Mouse (Mus musculus): ENCODE measurements around the gene Aff3. TPM values are rescaled to one million over a fixed set of nuclear protein-coding genes. Genes with fewer than 3 reads are reported as not detected.

Gene Aff3
- polyA plus RNA-seq, 1 experiment from 2014 or later: 12.7 TPM

GRCm38 (mm10) chr1:38454921-38455320, 209.8 kb downstream of the Aff3 start:
- no peaks in the 10 kb centered on the region for H3K36me3 ChIP-seq
- no peaks in the 10 kb centered on the region for H3K9me3 ChIP-seq
- no peaks in the 10 kb centered on the region for H3K27me3 ChIP-seq
- no peak overlapping the region for H3K4me3 ChIP-seq (replicated peaks)
- no peak overlapping the region for H3K9ac ChIP-seq (replicated peaks)
- H3K27ac ChIP-seq: no peak overlapping the region
- ATAC-seq: no peak
- peaks cover 21% of the 10 kb centered on the region for H3K4me1 ChIP-seq (replicated peaks)
- 88% methylated on average over 8 of the region's 8 CpGs for WGBS
- no peak overlapping the region for H3K4me2 ChIP-seq (replicated peaks)

GRCm38 (mm10) chr1:38451367-38451766, 213.4 kb downstream of the Aff3 start:
- Histone ChIP-seq H3K4me2 (replicated peaks) (no peak overlapping the region), H3K4me3 (replicated peaks) (no peak overlapping the region), H3K4me1 (replicated peaks) (peaks cover 29% of the 10 kb centered on the region), H3K36me3 (no peaks in the 10 kb centered on the region), H3K27ac (no peak overlapping the region), H3K27me3 (no peaks in the 10 kb centered on the region), H3K9me3 (no peaks in the 10 kb centered on the region), H3K9ac (replicated peaks) (no peak overlapping the region)
- ATAC-seq: no peak
- 93% methylated on average over 6 of the region's 6 CpGs for WGBS

GRCm38 (mm10) chr1:38450677-38451076, 214.1 kb downstream of the Aff3 start:
- Histone ChIP-seq H3K27me3 (no peaks in the 10 kb centered on the region), H3K4me2 (replicated peaks) (no peak overlapping the region)
- ATAC-seq: peak; percentile 82

GRCm38 (mm10) chr1:38449816-38450478, 214.8 kb downstream of the Aff3 start:
- H3K27ac ChIP-seq: peak overlapping the region; percentile 56
- H3K4me2 ChIP-seq (replicated peaks): no peak overlapping the region
- H3K36me3 ChIP-seq: no peaks in the 10 kb centered on the region
- no peaks in the 10 kb centered on the region for H3K9me3 ChIP-seq
- ATAC-seq: no peak
- H3K4me3 ChIP-seq (replicated peaks): no peak overlapping the region
- H3K9ac ChIP-seq (replicated peaks): no peak overlapping the region
- no peaks in the 10 kb centered on the region for H3K27me3 ChIP-seq
- 75% methylated on average over 7 of the region's 7 CpGs for WGBS
- peaks cover 38% of the 10 kb centered on the region for H3K4me1 ChIP-seq (replicated peaks)

More at GRCm38 (mm10) chr1:38450677-38451076, 214.1 kb downstream of the Aff3 start:
- Histone ChIP-seq H3K9ac (replicated peaks) (no peak overlapping the region), H3K27ac (peak overlapping the region; percentile 56), H3K4me1 (replicated peaks) (peaks cover 36% of the 10 kb centered on the region), H3K36me3 (no peaks in the 10 kb centered on the region), H3K9me3 (no peaks in the 10 kb centered on the region), H3K4me3 (replicated peaks) (no peak overlapping the region)
- WGBS: 72% methylated on average over 12 of the region's 12 CpGs

- no peaks in the 10 kb centered on the region for H3K9me3 ChIP-seq
- H3K27ac ChIP-seq: no peak overlapping the region
- no peak overlapping the region for H3K4me3 ChIP-seq (replicated peaks)
- H3K27me3 ChIP-seq: no peaks in the 10 kb centered on the region
- H3K4me2 ChIP-seq (replicated peaks): no peak overlapping the region
- peaks cover 38% of the 10 kb centered on the region for H3K4me1 ChIP-seq (replicated peaks)
- WGBS: 70% methylated on average over 3 of the region's 3 CpGs
- ATAC-seq: no peak
- no peaks in the 10 kb centered on the region for H3K36me3 ChIP-seq
- no peak overlapping the region for H3K9ac ChIP-seq (replicated peaks)
These were observed 215.9 kb downstream of the Aff3 start for GRCm38 (mm10) chr1:38448854-38449253.

GRCm38 (mm10) chr1:38447581-38447980, 217.2 kb downstream of the Aff3 start:
- 93% methylated on average over 2 of the region's 2 CpGs for WGBS
- Histone ChIP-seq H3K27ac (no peak overlapping the region), H3K9me3 (no peaks in the 10 kb centered on the region), H3K36me3 (no peaks in the 10 kb centered on the region), H3K9ac (replicated peaks) (no peak overlapping the region), H3K4me3 (replicated peaks) (no peak overlapping the region), H3K4me2 (replicated peaks) (no peak overlapping the region), H3K4me1 (replicated peaks) (peaks cover 50% of the 10 kb centered on the region), H3K27me3 (no peaks in the 10 kb centered on the region)
- ATAC-seq: no peak

GRCm38 (mm10) chr1:38446152-38446820, 218.5 kb downstream of the Aff3 start:
- H3K27me3 ChIP-seq: no peaks in the 10 kb centered on the region
- H3K36me3 ChIP-seq: no peaks in the 10 kb centered on the region
- no peak for ATAC-seq
- 68% methylated on average over 12 of the region's 12 CpGs for WGBS
- H3K4me1 ChIP-seq (replicated peaks): peaks cover 63% of the 10 kb centered on the region
- no peaks in the 10 kb centered on the region for H3K9me3 ChIP-seq
- no peak overlapping the region for H3K4me2 ChIP-seq (replicated peaks)
- no peak overlapping the region for H3K9ac ChIP-seq (replicated peaks)
- H3K27ac ChIP-seq: no peak overlapping the region
- no peak overlapping the region for H3K4me3 ChIP-seq (replicated peaks)

GRCm38 (mm10) chr1:38442887-38443286, 221.9 kb downstream of the Aff3 start:
- Histone ChIP-seq H3K9me3 (no peaks in the 10 kb centered on the region), H3K27me3 (no peaks in the 10 kb centered on the region), H3K36me3 (no peaks in the 10 kb centered on the region), H3K4me3 (replicated peaks) (no peak overlapping the region), H3K4me1 (replicated peaks) (peaks cover 75% of the 10 kb centered on the region), H3K4me2 (replicated peaks) (no peak overlapping the region), H3K27ac (no peak overlapping the region), H3K9ac (replicated peaks) (no peak overlapping the region)
- ATAC-seq: no peak
- 93% methylated on average over 3 of the region's 3 CpGs for WGBS

- Histone ChIP-seq H3K27me3 (no peaks in the 10 kb centered on the region), H3K9me3 (no peaks in the 10 kb centered on the region), H3K9ac (replicated peaks) (no peak overlapping the region), H3K4me1 (replicated peaks) (peaks cover 78% of the 10 kb centered on the region), H3K27ac (no peak overlapping the region), H3K36me3 (no peaks in the 10 kb centered on the region), H3K4me3 (replicated peaks) (no peak overlapping the region), H3K4me2 (replicated peaks) (no peak overlapping the region)
- 65% methylated on average over 9 of the region's 9 CpGs for WGBS
- ATAC-seq: no peak
These were observed 222.3 kb downstream of the Aff3 start for GRCm38 (mm10) chr1:38442479-38442878.

- WGBS: 61% methylated on average over 2 of the region's 2 CpGs
- H3K4me2 ChIP-seq (replicated peaks): no peak overlapping the region
- peak overlapping the region; percentile 27 for H3K27ac ChIP-seq
These were observed 223.0 kb downstream of the Aff3 start for GRCm38 (mm10) chr1:38441800-38442199.

GRCm38 (mm10) chr1:38440471-38440815, 224.3 kb downstream of the Aff3 start:
- peak overlapping the region; percentile 32; the same call in 1 of the 2 replicates for H3K4me2 ChIP-seq (replicated peaks)
- ATAC-seq: no peak
- no peaks in the 10 kb centered on the region for H3K27me3 ChIP-seq
- H3K4me1 ChIP-seq (replicated peaks): peaks cover 78% of the 10 kb centered on the region
- H3K9me3 ChIP-seq: no peaks in the 10 kb centered on the region
- H3K4me3 ChIP-seq (replicated peaks): no peak overlapping the region
- 59% methylated on average over 6 of the region's 6 CpGs for WGBS
- H3K36me3 ChIP-seq: no peaks in the 10 kb centered on the region
- peak overlapping the region; percentile 87 for H3K27ac ChIP-seq
- no peak overlapping the region for H3K9ac ChIP-seq (replicated peaks)

More at GRCm38 (mm10) chr1:38441800-38442199, 223.0 kb downstream of the Aff3 start:
- H3K4me3 ChIP-seq (replicated peaks): no peak overlapping the region
- H3K27me3 ChIP-seq: no peaks in the 10 kb centered on the region
- H3K36me3 ChIP-seq: no peaks in the 10 kb centered on the region
- H3K4me1 ChIP-seq (replicated peaks): peaks cover 82% of the 10 kb centered on the region
- no peak overlapping the region for H3K9ac ChIP-seq (replicated peaks)
- no peak for ATAC-seq
- H3K9me3 ChIP-seq: no peaks in the 10 kb centered on the region

GRCm38 (mm10) chr1:38439751-38440470, 224.8 kb downstream of the Aff3 start:
- Histone ChIP-seq H3K9me3 (no peaks in the 10 kb centered on the region), H3K4me2 (replicated peaks) (peak overlapping the region; percentile 32), H3K27ac (peak overlapping the region; percentile 87), H3K4me1 (replicated peaks) (peaks cover 78% of the 10 kb centered on the region), H3K4me3 (replicated peaks) (no peak overlapping the region), H3K9ac (replicated peaks) (no peak overlapping the region), H3K36me3 (no peaks in the 10 kb centered on the region), H3K27me3 (no peaks in the 10 kb centered on the region)
- WGBS: 15% methylated on average over 4 of the region's 4 CpGs
- peak; percentile 84 for ATAC-seq

All from midbrain, embryonic 13.5 days (tissue).